Mouse (Mus musculus) small intestine, adult 2 months (tissue): ENCODE data around the gene Mgat4a.

Experiments
- CTCF ChIP-seq: fragments of 200-500 bp; IDR thresholded peaks from 2 replicates; pipeline ENCODE4 v1.5.1; 2012; ENCODE audit warnings: low read depth, mild to moderate bottlenecking, control low read depth, inconsistent platforms, low read length, moderate library complexity, mixed read lengths; ENCODE audit not compliant: insufficient replicate concordance, insufficient read length; ENCODE audit errors: extremely low read depth
- POLR2A ChIP-seq: fragments of 200-500 bp; IDR thresholded peaks from 2 replicates; pipeline ENCODE4 v1.6.1; 2012; ENCODE audit warnings: low read depth, mild to moderate bottlenecking, control low read depth, inconsistent platforms, low read length, moderate library complexity

DNA sequence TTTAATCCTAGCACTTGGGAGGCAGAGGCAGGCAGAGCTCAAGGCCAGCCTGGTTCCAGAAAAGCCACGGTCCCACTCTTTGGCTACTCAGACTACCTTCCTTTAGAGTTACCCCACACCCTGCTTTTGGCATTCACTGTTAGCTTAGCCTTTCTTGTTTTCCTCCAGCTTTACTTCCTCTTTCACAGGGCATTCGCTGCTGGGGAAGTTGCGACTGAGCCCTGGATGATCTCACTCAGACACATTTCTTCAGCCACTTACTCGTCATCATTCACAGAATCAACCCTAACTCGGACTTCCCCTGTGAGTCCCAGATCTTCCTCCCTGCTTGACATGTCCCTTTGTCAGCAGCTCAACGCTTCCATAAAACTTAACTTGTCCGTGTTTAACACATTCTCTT is 49.1 kb downstream of the Mgat4a start:
- TF ChIP-seq CTCF (no peak), POLR2A (no peak)
